Mouse (Mus musculus) midbrain, embryonic 15.5 days (tissue): ENCODE results near the gene Lrr1. TPM values are rescaled to one million over a fixed set of nuclear protein-coding genes. Genes with fewer than 3 reads are reported as not detected.

Experiments
- ATAC-seq: fragments of 200-750 bp; cut with Nextera tagmentation; replicated peaks from 2 replicates; pipeline ENCODE4 v1.8.0; 2017; ENCODE audit warnings: moderate TSS enrichment
- H3K27ac ChIP-seq: fragments of 300-500 bp; sonication (generic); 2 replicates; pipeline ENCODE4 v1.5.1; 2015; ENCODE audit warnings: mild to moderate bottlenecking, inconsistent platforms
- H3K27me3 ChIP-seq: fragments of 300-500 bp; sonication (generic); replicated peaks from 2 replicates; pipeline ENCODE4 v1.6.1; 2015; ENCODE audit warnings: inconsistent platforms
- H3K36me3 ChIP-seq: fragments of 300-500 bp; sonication (generic); replicated peaks from 2 replicates; pipeline ENCODE4 v1.6.1; 2015; ENCODE audit warnings: inconsistent platforms
- H3K4me1 ChIP-seq: fragments of 300-500 bp; sonication (generic); 2 replicates; pipeline ENCODE4 v1.6.1; 2015; ENCODE audit warnings: inconsistent platforms
- H3K4me2 ChIP-seq: fragments of 300-500 bp; sonication (generic); 2 replicates; pipeline ENCODE4 v1.6.1; 2015; ENCODE audit warnings: inconsistent platforms, mild to moderate bottlenecking, moderate library complexity
- H3K4me3 ChIP-seq: fragments of 300-500 bp; sonication (generic); 2 replicates; pipeline ENCODE4 v1.5.1; 2015; ENCODE audit warnings: mild to moderate bottlenecking, inconsistent platforms
- H3K9ac ChIP-seq: fragments of 300-500 bp; sonication (generic); 2 replicates; pipeline ENCODE4 v1.6.1; 2015; ENCODE audit warnings: mild to moderate bottlenecking, inconsistent platforms
- H3K9me3 ChIP-seq: fragments of 300-500 bp; sonication (generic); 2 replicates; pipeline ENCODE4 v1.6.1; 2016; ENCODE audit warnings: inconsistent platforms
- WGBS: fragments of 180-500 bp; shearing (Covaris S2); methylation state at CpG from one replicate; pipeline ENCODE4 v1.1.7; 2015; ENCODE audit warnings: mixed read lengths; 5-methylcytosine and 5-hydroxymethylcytosine counted together
- polyA plus RNA-seq: library from polyadenylated mRNA; unstranded; fragments of >200 nt; fragmentation: Nextera tagmentation; extraction: Ambion mirVana; gene quantifications from 2 replicates; pipeline ENCODE4 v1.2.1, GENCODE M21; 2015

Gene Lrr1
- polyA plus RNA-seq, 1 experiment from 2014 or later: 3.3 TPM

GRCm38 (mm10) chr12:69190522-69190921 is 21.9 kb downstream of the Lrr1 start:
- Histone ChIP-seq H3K36me3 (0 out of 2 replicates have a peak, but pooled peaks cover 3% of the 10 kb centered on the region), H3K4me2 (no peak overlapping the region)
- ATAC-seq: peak; percentile 56; the same call in 1 of the 2 replicates

GRCm38 (mm10) chr12:69191396-69191795 is 22.8 kb downstream of the Lrr1 start:
- H3K27me3 ChIP-seq: no peaks in the 10 kb centered on the region
- no peaks in the 10 kb centered on the region for H3K9me3 ChIP-seq
- WGBS: 90% methylated on average over 5 of the region's 5 CpGs
- H3K36me3 ChIP-seq: 0 out of 2 replicates have a peak, but pooled peaks cover 3% of the 10 kb centered on the region
- H3K4me2 ChIP-seq: no peak overlapping the region
- ATAC-seq: no peak
- H3K4me3 ChIP-seq: no peak overlapping the region
- peaks cover 24% of the 10 kb centered on the region for H3K4me1 ChIP-seq
- no peak overlapping the region for H3K9ac ChIP-seq
- no peak overlapping the region for H3K27ac ChIP-seq

More at GRCm38 (mm10) chr12:69190522-69190921, 21.9 kb downstream of the Lrr1 start:
- WGBS: 98% methylated on average over 1 of the region's 1 CpGs
- H3K4me3 ChIP-seq: no peak overlapping the region
- no peaks in the 10 kb centered on the region for H3K27me3 ChIP-seq
- no peak overlapping the region for H3K9ac ChIP-seq
- no peaks in the 10 kb centered on the region for H3K9me3 ChIP-seq
- peaks cover 19% of the 10 kb centered on the region for H3K4me1 ChIP-seq
- no peak overlapping the region for H3K27ac ChIP-seq

- 90% methylated on average over 2 of the region's 2 CpGs for WGBS
- Histone ChIP-seq H3K4me2 (no peak overlapping the region), H3K9me3 (no peaks in the 10 kb centered on the region), H3K27me3 (no peaks in the 10 kb centered on the region), H3K27ac (no peak overlapping the region), H3K36me3 (0 out of 2 replicates have a peak, but pooled peaks cover 3% of the 10 kb centered on the region), H3K9ac (no peak overlapping the region), H3K4me1 (peaks cover 16% of the 10 kb centered on the region), H3K4me3 (no peak overlapping the region)
- ATAC-seq: no peak
These were observed 24.0 kb downstream of the Lrr1 start for GRCm38 (mm10) chr12:69192637-69193036.

GRCm38 (mm10) chr12:69196444-69197377 is 28.1 kb downstream of the Lrr1 start, which contains the start of gene Gm49383:
Gm49383 (minus strand) TSS chr12:69197104.
- Histone ChIP-seq H3K27ac (peak within 1 kb of the TSS; percentile 94), H3K9ac (peak within 1 kb of the TSS; percentile 76), H3K9me3 (no peaks in the 10 kb centered on the region), H3K4me3 (peak within 1 kb of the TSS; percentile 89), H3K4me2 (peak within 1 kb of the TSS; percentile 96), H3K36me3 (no peaks in the 10 kb centered on the region), H3K27me3 (no peaks in the 10 kb centered on the region), H3K4me1 (peaks cover 33% of the 10 kb centered on the region)
- WGBS: under 1% methylated on average over 75 of the region's 75 CpGs
- peak; percentile 87 for ATAC-seq

GRCm38 (mm10) chr12:69197378-69198163 is 29.0 kb downstream of the Lrr1 start:
- peak overlapping the region; percentile 76 for H3K9ac ChIP-seq
- ATAC-seq: peak; percentile 85
- WGBS: under 1% methylated on average over 84 of the region's 94 CpGs
- no peaks in the 10 kb centered on the region for H3K9me3 ChIP-seq
- H3K36me3 ChIP-seq: no peaks in the 10 kb centered on the region
- no peaks in the 10 kb centered on the region for H3K27me3 ChIP-seq
- H3K4me2 ChIP-seq: peak overlapping the region; percentile 96
- H3K27ac ChIP-seq: peak overlapping the region; percentile 94
- peak overlapping the region; percentile 89 for H3K4me3 ChIP-seq
- H3K4me1 ChIP-seq: peaks cover 33% of the 10 kb centered on the region

- Histone ChIP-seq H3K4me3 (peak within 1 kb of the TSS; percentile 89), H3K4me1 (peaks cover 33% of the 10 kb centered on the region), H3K36me3 (no peaks in the 10 kb centered on the region), H3K9ac (peak within 1 kb of the TSS; percentile 76), H3K27me3 (no peaks in the 10 kb centered on the region), H3K4me2 (peak within 1 kb of the TSS; percentile 96), H3K27ac (peak within 1 kb of the TSS; percentile 94), H3K9me3 (no peaks in the 10 kb centered on the region)
- under 1% methylated on average over 18 of the region's 18 CpGs for WGBS
- ATAC-seq: peak; percentile 55
These were observed 29.5 kb downstream of the Lrr1 start, which contains the start of gene Dnaaf2 for GRCm38 (mm10) chr12:69198164-69198535. Dnaaf2 (minus strand) TSS chr12:69198429.

GRCm38 (mm10) chr12:69198985-69199384 is 30.4 kb downstream of the Lrr1 start:
- no peaks in the 10 kb centered on the region for H3K27me3 ChIP-seq
- no peaks in the 10 kb centered on the region for H3K9me3 ChIP-seq
- no peaks in the 10 kb centered on the region for H3K36me3 ChIP-seq
- H3K27ac ChIP-seq: no peak overlapping the region
- H3K4me3 ChIP-seq: no peak overlapping the region
- no peak overlapping the region for H3K9ac ChIP-seq
- no peak for ATAC-seq
- peak overlapping the region; percentile 96; the same call in 1 of the 2 replicates for H3K4me2 ChIP-seq
- H3K4me1 ChIP-seq: peaks cover 35% of the 10 kb centered on the region

- Histone ChIP-seq H3K9me3 (no peaks in the 10 kb centered on the region), H3K4me1 (peaks cover 10% of the 10 kb centered on the region), H3K9ac (no peak within 1 kb of the TSS), H3K27ac (no peak within 1 kb of the TSS), H3K4me2 (no peak within 1 kb of the TSS; the same call in 1 of the 2 replicates), H3K36me3 (no peaks in the 10 kb centered on the region), H3K27me3 (no peaks in the 10 kb centered on the region), H3K4me3 (no peak within 1 kb of the TSS)
- 63% methylated on average over 16 of the region's 16 CpGs for WGBS
- peak; percentile 67 for ATAC-seq
These were observed 35.6 kb downstream of the Lrr1 start, which contains the start of gene Gm49384 for GRCm38 (mm10) chr12:69204052-69204833. Gm49384 (minus strand) TSS chr12:69204267.

- Histone ChIP-seq H3K36me3 (no peaks in the 10 kb centered on the region), H3K27ac (no peak overlapping the region), H3K4me3 (no peak overlapping the region), H3K4me2 (no peak overlapping the region), H3K27me3 (no peaks in the 10 kb centered on the region), H3K9ac (no peak overlapping the region), H3K4me1 (peaks cover 4% of the 10 kb centered on the region), H3K9me3 (no peaks in the 10 kb centered on the region)
- WGBS: 96% methylated on average over 8 of the region's 8 CpGs
- ATAC-seq: no peak
These were observed 38.8 kb downstream of the Lrr1 start for GRCm38 (mm10) chr12:69207396-69207795.

- 95% methylated on average over 7 of the region's 7 CpGs for WGBS
- no peak for ATAC-seq
- no peaks in the 10 kb centered on the region for H3K27me3 ChIP-seq
- H3K9me3 ChIP-seq: no peaks in the 10 kb centered on the region
- no peak overlapping the region for H3K4me3 ChIP-seq
- no peak overlapping the region for H3K4me2 ChIP-seq
- H3K27ac ChIP-seq: no peak overlapping the region
- H3K4me1 ChIP-seq: peaks cover 4% of the 10 kb centered on the region
- H3K9ac ChIP-seq: no peak overlapping the region
- no peaks in the 10 kb centered on the region for H3K36me3 ChIP-seq
These were observed 39.3 kb downstream of the Lrr1 start for GRCm38 (mm10) chr12:69207926-69208325.

GRCm38 (mm10) chr12:69208520-69208919 is 39.9 kb downstream of the Lrr1 start:
- 93% methylated on average over 2 of the region's 2 CpGs for WGBS
- Histone ChIP-seq H3K27me3 (no peaks in the 10 kb centered on the region), H3K27ac (no peak overlapping the region), H3K4me3 (no peak overlapping the region), H3K36me3 (no peaks in the 10 kb centered on the region), H3K4me2 (no peak overlapping the region), H3K9ac (no peak overlapping the region), H3K9me3 (no peaks in the 10 kb centered on the region), H3K4me1 (peaks cover 4% of the 10 kb centered on the region)
- no peak for ATAC-seq
